Mouse (Mus musculus): ENCODE results near the gene Olfr99.

GRCm38 (mm10) chr17:37270058-37270701 is 13.1 kb downstream of the Olfr99 start, which contains the start of gene H2-M3:
- TF ChIP-seq POLR2A (IDR thresholded peaks at IDR 0.05; ENCODE audit: borderline replicate concordance, low read depth, low read length) (no peak), CTCF (IDR thresholded peaks at IDR 0.05; ENCODE audit: low read depth, low read length) (no peak)
